Mouse (Mus musculus) lung, postnatal 4 days (tissue): ENCODE results near the gene Dis3l2.

ENCODE experiments used
- DNase-seq, 2 experiments: peaks; one replicate each; pipeline ENCODE4 v3.0.0; 2021

Gene Dis3l2

GRCm38 (mm10) chr1:86916355-86916984 lies 212.9 kb downstream of the Dis3l2 start:
- DNase-seq: no peak

- DNase-seq: no peak
Measured at GRCm38 (mm10) chr1:86925776-86926175, 222.2 kb downstream of the Dis3l2 start.

GRCm38 (mm10) chr1:86931606-86932379 lies 228.2 kb downstream of the Dis3l2 start:
- peak in 1 of 2 experiments; percentile 27 for DNase-seq

DNA sequence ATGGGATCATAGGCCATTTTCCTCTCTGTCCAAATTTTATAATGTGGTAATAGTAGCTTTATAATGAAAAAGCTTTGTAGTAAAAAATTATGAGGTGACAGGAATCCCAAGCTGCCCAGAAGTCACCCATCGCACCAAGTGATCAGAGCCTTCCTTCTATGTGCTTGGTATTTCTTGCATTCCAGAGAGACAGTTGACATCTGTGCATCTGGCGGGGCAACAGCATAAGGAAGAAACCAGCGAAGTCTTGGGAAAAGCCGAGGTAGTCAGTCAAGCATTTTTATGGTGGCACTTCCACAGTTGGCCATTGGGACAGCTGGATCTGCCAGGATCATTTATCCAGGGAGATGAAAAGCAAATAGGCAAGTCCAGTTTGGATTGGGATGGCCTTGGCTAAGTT lies 229.2 kb downstream of the Dis3l2 start:
- DNase-seq: peak in 1 of 2 experiments; percentile 55

GRCm38 (mm10) chr1:86933656-86934055 lies 230.0 kb downstream of the Dis3l2 start:
- no peak for DNase-seq

DNA sequence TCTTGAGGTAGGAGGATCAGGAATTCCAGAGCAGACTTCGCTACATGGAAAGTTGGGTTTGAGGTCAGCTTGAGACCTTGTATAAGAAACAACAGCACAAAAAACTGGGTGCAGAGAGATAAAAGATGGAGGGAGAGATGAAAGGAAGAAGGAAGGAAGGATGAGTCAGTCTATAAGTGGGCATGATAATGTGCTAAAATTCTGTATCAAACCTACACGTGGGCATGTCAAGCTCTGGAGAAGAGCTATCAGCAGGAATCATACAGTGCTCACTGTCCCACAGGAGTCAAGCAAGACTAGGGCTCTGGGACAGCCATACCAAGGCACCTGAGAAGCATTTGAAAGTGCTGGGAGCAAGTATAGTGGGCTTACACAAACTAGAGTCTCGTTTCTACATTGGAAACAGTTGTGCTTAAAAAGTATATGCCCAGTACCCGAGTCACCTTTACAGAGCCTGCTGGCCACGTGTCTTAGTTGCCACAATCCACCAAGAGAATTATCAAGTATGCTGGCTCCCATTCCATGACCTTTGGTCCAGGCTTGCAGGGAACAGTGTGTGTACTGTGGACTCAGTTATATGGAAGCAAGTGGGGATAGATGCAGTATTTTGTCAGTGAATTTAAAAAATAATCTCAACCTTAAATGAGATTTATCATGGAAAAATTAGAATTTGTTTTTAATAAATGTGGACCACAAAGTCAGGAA lies 248.0 kb downstream of the Dis3l2 start:
- no peak for DNase-seq

- no peak for DNase-seq
Measured at GRCm38 (mm10) chr1:86955801-86956200, 252.2 kb downstream of the Dis3l2 start.

- peak; percentile 28 to 45 for DNase-seq
Measured at GRCm38 (mm10) chr1:86968261-86968964, 264.8 kb downstream of the Dis3l2 start.

- DNase-seq: no peak
Measured at GRCm38 (mm10) chr1:86969173-86969725, 265.6 kb downstream of the Dis3l2 start.

- no peak for DNase-seq
Measured at GRCm38 (mm10) chr1:86972693-86973092, 269.1 kb downstream of the Dis3l2 start.

DNA sequence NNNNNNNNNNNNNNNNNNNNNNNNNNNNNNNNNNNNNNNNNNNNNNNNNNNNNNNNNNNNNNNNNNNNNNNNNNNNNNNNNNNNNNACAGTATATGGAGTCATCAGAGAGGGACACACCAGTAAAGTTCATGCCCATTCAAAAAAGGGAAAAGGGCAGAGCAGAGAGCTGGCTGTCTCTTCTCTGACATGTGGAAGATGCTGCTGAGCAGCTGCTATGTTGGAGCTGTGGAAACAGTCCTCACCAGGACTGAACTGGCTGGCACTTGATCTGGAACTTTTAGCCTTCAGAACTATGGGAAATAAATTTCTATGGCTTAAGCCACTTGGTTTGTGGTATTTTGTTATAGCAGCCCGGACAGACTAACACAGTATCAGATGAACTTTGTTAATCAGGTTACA lies 273.4 kb downstream of the Dis3l2 start:
- no peak for DNase-seq

DNA sequence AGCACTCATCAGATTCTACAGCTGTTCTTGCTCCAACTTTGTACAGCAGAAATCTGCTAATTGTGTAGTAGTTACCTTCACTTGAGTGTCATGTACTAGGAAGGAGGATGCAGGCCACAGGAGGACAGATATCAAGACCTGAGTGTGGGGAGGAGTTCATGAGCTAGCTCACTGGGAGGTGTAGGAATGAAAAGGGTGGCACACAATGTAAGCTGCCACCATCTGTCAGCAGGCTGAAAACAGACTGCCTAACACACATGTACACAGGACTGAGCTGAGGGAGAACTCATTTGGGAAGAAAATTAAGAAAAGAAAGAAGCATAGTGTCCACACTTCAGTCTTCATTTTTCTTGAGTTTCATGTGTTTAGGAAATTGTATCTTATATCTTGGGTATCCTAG lies 282.8 kb downstream of the Dis3l2 start:
- no peak for DNase-seq

GRCm38 (mm10) chr1:86992849-86993248 lies 289.2 kb downstream of the Dis3l2 start:
- no peak for DNase-seq

- no peak for DNase-seq
Measured at GRCm38 (mm10) chr1:86994023-86994422, 290.4 kb downstream of the Dis3l2 start.

GRCm38 (mm10) chr1:86998051-86998450 lies 294.4 kb downstream of the Dis3l2 start:
- DNase-seq: no peak

- DNase-seq: no peak
Measured at GRCm38 (mm10) chr1:87001365-87001764, 297.8 kb downstream of the Dis3l2 start.

- DNase-seq: no peak
Measured at GRCm38 (mm10) chr1:87002545-87003168, 299.0 kb downstream of the Dis3l2 start.

- no peak for DNase-seq
Measured at GRCm38 (mm10) chr1:87003169-87003552, 299.6 kb downstream of the Dis3l2 start.

DNA sequence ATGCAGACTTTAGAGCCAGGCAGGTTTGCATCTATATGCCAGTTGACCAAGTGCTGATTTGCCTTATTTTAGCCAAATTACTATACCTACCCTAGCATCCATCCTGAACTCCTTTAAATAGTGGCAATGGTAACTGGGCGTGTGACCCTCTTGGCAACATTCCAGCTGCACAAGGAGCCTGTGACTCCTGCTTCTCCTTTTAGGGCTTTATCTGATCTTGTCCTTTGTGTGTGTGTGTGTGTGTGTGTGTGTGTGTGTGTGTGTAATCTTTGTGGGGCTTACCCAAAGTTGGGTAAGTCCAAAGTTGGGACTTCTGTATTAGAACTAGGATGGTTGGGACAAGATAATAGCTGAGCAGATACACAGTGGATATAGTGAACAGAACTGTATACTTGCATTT lies 302.8 kb downstream of the Dis3l2 start:
- DNase-seq: no peak

DNA sequence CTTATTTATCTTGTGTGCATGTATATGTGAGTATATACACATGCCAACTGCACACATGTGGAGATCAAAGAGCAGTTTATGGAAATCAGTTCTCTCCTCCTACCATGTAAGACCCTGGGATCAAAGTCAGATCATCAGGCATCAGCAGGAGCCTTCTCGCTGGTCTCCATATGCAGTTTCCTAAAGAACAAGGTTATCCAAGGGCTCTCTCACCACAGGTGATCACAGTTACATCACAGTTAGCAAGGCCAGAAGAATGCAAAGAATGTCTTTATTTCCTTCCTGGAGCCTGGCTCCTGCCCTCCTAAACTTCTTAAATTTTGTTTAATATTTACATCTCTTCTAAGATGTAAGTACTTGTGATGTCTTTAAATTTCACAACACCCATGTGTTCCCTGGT lies 304.6 kb downstream of the Dis3l2 start:
- no peak for DNase-seq

GRCm38 (mm10) chr1:87009156-87009555 lies 305.5 kb downstream of the Dis3l2 start:
- no peak for DNase-seq

DNA sequence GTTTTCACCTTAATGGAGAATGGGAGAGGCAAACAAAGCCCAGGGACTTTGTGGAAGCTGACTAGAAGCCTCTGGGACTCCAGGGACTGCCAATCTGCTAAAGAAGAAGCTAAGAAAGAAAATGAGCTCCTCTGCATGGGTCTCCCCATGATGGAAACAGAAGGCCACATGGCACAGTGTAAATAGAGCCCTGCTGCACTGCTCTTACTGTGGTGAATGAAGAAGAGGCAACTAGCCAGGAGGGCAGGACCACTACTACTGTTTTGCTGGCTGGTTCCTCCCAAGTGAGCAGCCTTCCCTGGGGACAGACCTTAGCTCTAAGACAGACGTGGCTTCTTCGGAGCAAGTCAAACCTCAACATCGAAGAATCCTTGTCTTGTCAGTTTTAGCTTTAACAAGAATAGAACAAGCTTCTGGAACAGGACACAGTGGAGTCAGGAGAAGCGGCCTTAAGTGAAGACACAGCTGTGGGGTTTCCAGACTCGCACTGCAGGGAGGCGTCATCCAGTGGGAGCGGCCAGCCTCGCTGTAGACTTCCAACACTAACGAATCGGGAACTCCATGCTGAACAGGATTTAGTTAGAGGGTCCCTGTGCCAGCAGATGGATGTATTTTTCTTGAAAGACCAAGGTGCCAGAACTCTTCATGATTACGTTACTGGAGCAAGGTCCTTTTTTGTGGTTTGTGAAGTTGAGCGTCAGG lies 307.2 kb downstream of the Dis3l2 start:
- DNase-seq: peak; percentile 37 to 78
